Mouse (Mus musculus) liver, embryonic 13.5 days (tissue): ENCODE data around the gene Etv5. TPM values are rescaled to one million over a fixed set of nuclear protein-coding genes. Genes with fewer than 3 reads are reported as not detected.
"Not testable (repeated sequence)": the region's sequence is repeated elsewhere in the genome, so short reads cannot be mapped to it uniquely, and the experiment has no call there.

Experiments used
- ATAC-seq: fragments of 200-750 bp; cut with Nextera tagmentation; 2 replicates; pipeline ENCODE4 v1.8.0; 2017; ENCODE audit warnings: low read depth, mild to moderate bottlenecking, moderate number of reproducible peaks, moderate library complexity
- DNase-seq: peaks from one replicate; pipeline ENCODE4 v3.0.0; 2022
- H3K27ac ChIP-seq: fragments of 300-500 bp; sonication (generic); 2 replicates; pipeline ENCODE4 v1.5.1; 2015; ENCODE audit warnings: moderate library complexity, mild to moderate bottlenecking, inconsistent platforms
- H3K27me3 ChIP-seq: fragments of 300-500 bp; sonication (generic); 2 replicates; pipeline ENCODE4 v1.6.1; 2015; ENCODE audit warnings: mild to moderate bottlenecking, inconsistent platforms
- H3K36me3 ChIP-seq: fragments of 300-500 bp; sonication (generic); 2 replicates; pipeline ENCODE4 v1.6.1; 2015; ENCODE audit warnings: mild to moderate bottlenecking, inconsistent platforms
- H3K4me1 ChIP-seq: fragments of 300-500 bp; sonication (generic); replicated peaks from 2 replicates; pipeline ENCODE4 v1.6.1; 2015; ENCODE audit warnings: inconsistent platforms
- H3K4me2 ChIP-seq: fragments of 300-500 bp; sonication (generic); 2 replicates; pipeline ENCODE4 v1.6.1; 2015; ENCODE audit warnings: inconsistent platforms, mild to moderate bottlenecking, moderate library complexity
- H3K4me3 ChIP-seq: fragments of 300-500 bp; sonication (generic); replicated peaks from 2 replicates; pipeline ENCODE4 v1.5.1; 2015; ENCODE audit warnings: mild to moderate bottlenecking, inconsistent platforms
- H3K9ac ChIP-seq: fragments of 300-500 bp; sonication (generic); 2 replicates; pipeline ENCODE4 v1.6.1; 2015; ENCODE audit warnings: mild to moderate bottlenecking, inconsistent platforms
- H3K9me3 ChIP-seq: fragments of 300-500 bp; sonication (generic); replicated peaks from 2 replicates; pipeline ENCODE4 v1.6.1; 2016; ENCODE audit warnings: inconsistent platforms
- WGBS: fragments of 180-500 bp; shearing (Covaris S2); methylation state at CpG from one replicate; pipeline ENCODE4 v1.1.7; 2015; ENCODE audit not compliant: insufficient replicate concordance; 5-methylcytosine and 5-hydroxymethylcytosine counted together
- polyA plus RNA-seq: library from polyadenylated mRNA; unstranded; fragments of >200 nt; fragmentation: Nextera tagmentation; extraction: Ambion mirVana; gene quantifications from 2 replicates; pipeline ENCODE4 v1.2.1, GENCODE M21; 2015

Etv5 gene
- polyA plus RNA-seq, 1 experiment from 2014 or later: 3.7 TPM

- Histone ChIP-seq H3K4me3 (no peak overlapping the region), H3K9ac (no peak overlapping the region), H3K36me3 (no peaks in the 10 kb centered on the region), H3K4me2 (no peak overlapping the region), H3K9me3 (no peaks in the 10 kb centered on the region), H3K27ac (no peak overlapping the region), H3K4me1 (no peaks in the 10 kb centered on the region), H3K27me3 (no peaks in the 10 kb centered on the region)
- ATAC-seq: no peak
- DNase-seq: no peak
- 64% methylated on average over 7 of the region's 7 CpGs for WGBS
Measured at GRCm38 (mm10) chr16:22366040-22366439, 73.5 kb downstream of the Etv5 start.

GRCm38 (mm10) chr16:22365596-22365995 is 73.9 kb downstream of the Etv5 start:
- no peaks in the 10 kb centered on the region for H3K27me3 ChIP-seq
- DNase-seq: no peak
- no peaks in the 10 kb centered on the region for H3K4me1 ChIP-seq
- H3K36me3 ChIP-seq: no peaks in the 10 kb centered on the region
- no peak overlapping the region for H3K9ac ChIP-seq
- H3K4me3 ChIP-seq: no peak overlapping the region
- H3K27ac ChIP-seq: no peak overlapping the region
- H3K9me3 ChIP-seq: no peaks in the 10 kb centered on the region
- ATAC-seq: no peak
- 41% methylated on average over 3 of the region's 3 CpGs for WGBS
- H3K4me2 ChIP-seq: no peak overlapping the region

- no peak overlapping the region for H3K27ac ChIP-seq
Measured at GRCm38 (mm10) chr16:22358701-22359354, 80.7 kb downstream of the Etv5 start.

GRCm38 (mm10) chr16:22354177-22354576 is 85.3 kb downstream of the Etv5 start:
- not testable (repeated sequence) for H3K9me3 ChIP-seq, H3K36me3 ChIP-seq, ATAC-seq, H3K27me3 ChIP-seq, DNase-seq, H3K9ac ChIP-seq, H3K27ac ChIP-seq, H3K4me3 ChIP-seq, H3K4me1 ChIP-seq, H3K4me2 ChIP-seq
- WGBS: 59% methylated on average over 5 of the region's 5 CpGs

More at GRCm38 (mm10) chr16:22358701-22359354, 80.7 kb downstream of the Etv5 start:
- Histone ChIP-seq H3K4me3 (no peak overlapping the region), H3K4me2 (peak overlapping the region; percentile 34), H3K4me1 (no peaks in the 10 kb centered on the region), H3K9me3 (no peaks in the 10 kb centered on the region), H3K27me3 (no peaks in the 10 kb centered on the region), H3K36me3 (no peaks in the 10 kb centered on the region), H3K9ac (no peak overlapping the region)
- ATAC-seq: no peak
- DNase-seq: no peak
- 15% methylated on average over 18 of the region's 18 CpGs for WGBS

- ATAC-seq (no peak), DNase-seq (no peak)
- no peak overlapping the region for H3K4me2 ChIP-seq
- no peaks in the 10 kb centered on the region for H3K36me3 ChIP-seq
- no peak overlapping the region for H3K27ac ChIP-seq
- H3K9me3 ChIP-seq: no peaks in the 10 kb centered on the region
- H3K27me3 ChIP-seq: no peaks in the 10 kb centered on the region
- peaks cover 5% of the 10 kb centered on the region; the same call in 1 of the 2 replicates for H3K4me1 ChIP-seq
- 59% methylated on average over 3 of the region's 3 CpGs for WGBS
- no peak overlapping the region for H3K9ac ChIP-seq
- no peak overlapping the region for H3K4me3 ChIP-seq
Measured at GRCm38 (mm10) chr16:22353639-22354038, 85.9 kb downstream of the Etv5 start.

GRCm38 (mm10) chr16:22351194-22351593 is 88.3 kb downstream of the Etv5 start:
- Histone ChIP-seq H3K9me3 (no peaks in the 10 kb centered on the region), H3K27me3 (no peaks in the 10 kb centered on the region), H3K9ac (no peak overlapping the region), H3K27ac (no peak overlapping the region), H3K4me3 (no peak overlapping the region), H3K4me2 (no peak overlapping the region), H3K36me3 (no peaks in the 10 kb centered on the region), H3K4me1 (peaks cover 5% of the 10 kb centered on the region; the same call in 1 of the 2 replicates)
- no peak for ATAC-seq
- DNase-seq: no peak
- 72% methylated on average over 4 of the region's 4 CpGs for WGBS

GRCm38 (mm10) chr16:22349798-22350197 is 89.7 kb downstream of the Etv5 start:
- no peak overlapping the region for H3K27ac ChIP-seq
- H3K36me3 ChIP-seq: no peaks in the 10 kb centered on the region
- ATAC-seq (no peak), DNase-seq (no peak)
- H3K4me1 ChIP-seq: peaks cover 5% of the 10 kb centered on the region; the same call in 1 of the 2 replicates
- H3K9me3 ChIP-seq: no peaks in the 10 kb centered on the region
- no peak overlapping the region for H3K4me3 ChIP-seq
- no peak overlapping the region for H3K4me2 ChIP-seq
- H3K27me3 ChIP-seq: no peaks in the 10 kb centered on the region
- 25% methylated on average over 5 of the region's 5 CpGs for WGBS
- no peak overlapping the region for H3K9ac ChIP-seq

GRCm38 (mm10) chr16:22348478-22349270 is 90.8 kb downstream of the Etv5 start:
- DNase-seq (no peak), ATAC-seq (no peak)
- Histone ChIP-seq H3K4me1 (peaks cover 5% of the 10 kb centered on the region; the same call in 1 of the 2 replicates), H3K27ac (no peak overlapping the region), H3K4me2 (no peak overlapping the region), H3K9me3 (no peaks in the 10 kb centered on the region), H3K9ac (no peak overlapping the region), H3K27me3 (no peaks in the 10 kb centered on the region), H3K4me3 (no peak overlapping the region), H3K36me3 (no peaks in the 10 kb centered on the region)
- 46% methylated on average over 16 of the region's 16 CpGs for WGBS

- ATAC-seq (no peak), DNase-seq (no peak)
- H3K9me3 ChIP-seq: no peaks in the 10 kb centered on the region
- H3K27me3 ChIP-seq: no peaks in the 10 kb centered on the region
- H3K4me3 ChIP-seq: no peak overlapping the region
- H3K27ac ChIP-seq: no peak overlapping the region
- H3K9ac ChIP-seq: no peak overlapping the region
- peaks cover 5% of the 10 kb centered on the region; the same call in 1 of the 2 replicates for H3K4me1 ChIP-seq
- 57% methylated on average over 4 of the region's 4 CpGs for WGBS
- no peaks in the 10 kb centered on the region for H3K36me3 ChIP-seq
- H3K4me2 ChIP-seq: no peak overlapping the region
Measured at GRCm38 (mm10) chr16:22348014-22348413, 91.5 kb downstream of the Etv5 start.

- Histone ChIP-seq H3K9ac (no peak overlapping the region), H3K9me3 (no peaks in the 10 kb centered on the region), H3K36me3 (no peaks in the 10 kb centered on the region), H3K4me2 (no peak overlapping the region), H3K4me3 (no peak overlapping the region), H3K4me1 (no peaks in the 10 kb centered on the region), H3K27ac (no peak overlapping the region), H3K27me3 (no peaks in the 10 kb centered on the region)
- WGBS: 73% methylated on average over 4 of the region's 4 CpGs
- no peak for DNase-seq
- no peak for ATAC-seq
Measured at GRCm38 (mm10) chr16:22341236-22341671, 98.3 kb downstream of the Etv5 start.

GRCm38 (mm10) chr16:22335781-22336180 is 103.7 kb downstream of the Etv5 start:
- 51% methylated on average over 3 of the region's 3 CpGs for WGBS
- H3K9ac ChIP-seq: no peak overlapping the region
- H3K4me3 ChIP-seq: no peak overlapping the region
- DNase-seq (no peak), ATAC-seq (no peak)
- H3K27me3 ChIP-seq: no peaks in the 10 kb centered on the region
- H3K4me1 ChIP-seq: no peaks in the 10 kb centered on the region
- H3K36me3 ChIP-seq: no peaks in the 10 kb centered on the region
- H3K4me2 ChIP-seq: no peak overlapping the region
- no peak overlapping the region for H3K27ac ChIP-seq
- no peaks in the 10 kb centered on the region for H3K9me3 ChIP-seq
